Mouse (Mus musculus): ENCODE measurements at regions not wholly inside any gene's neighbourhood (a gene's known extent, or its start where the extent isn't known, plus 50 kb on each side); places are given as distances from the start of the nearest gene placed in this dataset.
"Not testable (repeated sequence)": the region's sequence is repeated elsewhere in the genome, so short reads cannot be mapped to it uniquely, and the experiment has no call there.

- DNase-seq (ENCODE audit: low read depth, low spot score) = no peak
Measured at GRCm38 (mm10) chr15:37101419-37101818, 93.8 kb upstream of the Zfp706 start.

- DNase-seq (ENCODE audit: low read depth, low spot score) = no peak
Measured at GRCm38 (mm10) chr15:37100767-37101288, 93.3 kb upstream of the Zfp706 start.

- peak; percentile 92 for DNase-seq (ENCODE audit: low read depth, low spot score)
Measured at GRCm38 (mm10) chr15:37099927-37100766, 92.6 kb upstream of the Zfp706 start.

- DNase-seq (ENCODE audit: low read depth, low spot score) = peak; percentile 7
Measured at GRCm38 (mm10) chr15:37099176-37099575, 91.6 kb upstream of the Zfp706 start.

GRCm38 (mm10) chr15:37097426-37097825 lies 89.9 kb upstream of the Zfp706 start:
- no peak for DNase-seq (ENCODE audit: low read depth, low spot score)

- DNase-seq (ENCODE audit: low read depth, low spot score) = not testable (repeated sequence)
Measured at GRCm38 (mm10) chr15:37091171-37091570, 83.6 kb upstream of the Zfp706 start.

- no peak for DNase-seq (ENCODE audit: low read depth, low spot score)
Measured at GRCm38 (mm10) chr15:37083726-37084125, 76.2 kb upstream of the Zfp706 start.

GRCm38 (mm10) chr15:37081836-37082235 lies 74.3 kb upstream of the Zfp706 start:
- no peak for DNase-seq (ENCODE audit: low read depth, low spot score)

- no peak for DNase-seq (ENCODE audit: low read depth, low spot score)
Measured at GRCm38 (mm10) chr15:37080931-37081330, 73.4 kb upstream of the Zfp706 start.

GRCm38 (mm10) chr15:37080395-37080794 lies 72.8 kb upstream of the Zfp706 start:
- no peak for DNase-seq (ENCODE audit: low read depth, low spot score)

GRCm38 (mm10) chr15:37074207-37074606 lies 66.6 kb upstream of the Zfp706 start:
- DNase-seq (ENCODE audit: low read depth, low spot score) = not testable (repeated sequence)

GRCm38 (mm10) chr15:37072202-37072862 lies 64.8 kb upstream of the Zfp706 start:
- no peak for DNase-seq (ENCODE audit: low read depth, low spot score)

- no peak for DNase-seq (ENCODE audit: low read depth, low spot score)
Measured at GRCm38 (mm10) chr15:37070188-37070587, 62.6 kb upstream of the Zfp706 start.

- no peak for DNase-seq (ENCODE audit: low read depth, low spot score)
Measured at GRCm38 (mm10) chr15:37067326-37067725, 59.8 kb upstream of the Zfp706 start.

GRCm38 (mm10) chr15:37065926-37066550 lies 58.5 kb upstream of the Zfp706 start:
- DNase-seq (ENCODE audit: low read depth, low spot score) = peak; percentile 53

- DNase-seq (ENCODE audit: low read depth, low spot score) = peak; percentile 93
Measured at GRCm38 (mm10) chr15:37065408-37065807, 57.8 kb upstream of the Zfp706 start.

- DNase-seq (ENCODE audit: low read depth, low spot score) = no peak
Measured at GRCm38 (mm10) chr15:37063781-37064383, 56.3 kb upstream of the Zfp706 start.

GRCm38 (mm10) chr15:37062585-37062984 lies 55.0 kb upstream of the Zfp706 start:
- DNase-seq (ENCODE audit: low read depth, low spot score) = peak; percentile 90

- DNase-seq (ENCODE audit: low read depth, low spot score) = no peak
Measured at GRCm38 (mm10) chr15:37061501-37061900, 53.9 kb upstream of the Zfp706 start.

GRCm38 (mm10) chr15:37060831-37061230 lies 53.3 kb upstream of the Zfp706 start:
- no peak for DNase-seq (ENCODE audit: low read depth, low spot score)
